Mouse (Mus musculus): Measurements from ENCODE around the gene Ccdc9b.

Ccdc9b gene

DNA sequence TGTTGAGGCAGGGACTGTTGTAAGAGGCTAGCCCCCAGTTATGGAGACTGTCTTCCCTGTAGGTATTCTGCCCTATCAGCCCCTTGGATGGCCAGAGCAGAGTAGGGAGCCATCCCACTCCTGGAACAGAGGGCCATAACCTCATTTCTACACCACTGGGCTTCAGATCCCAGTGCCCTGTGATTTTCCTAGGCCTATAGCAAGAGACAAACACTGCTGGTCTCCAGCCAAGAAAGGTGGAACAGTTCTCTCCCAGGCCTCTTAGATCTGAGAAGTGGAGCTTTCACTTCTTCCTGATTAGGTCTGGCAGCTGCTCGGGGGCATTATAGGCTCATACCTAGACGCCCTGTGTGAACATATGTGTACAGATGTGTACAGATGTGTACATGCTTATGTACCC lies 13.8 kb upstream of the Ccdc9b start:
- 79% methylated on average over 2 of the region's 2 CpGs for WGBS

DNA sequence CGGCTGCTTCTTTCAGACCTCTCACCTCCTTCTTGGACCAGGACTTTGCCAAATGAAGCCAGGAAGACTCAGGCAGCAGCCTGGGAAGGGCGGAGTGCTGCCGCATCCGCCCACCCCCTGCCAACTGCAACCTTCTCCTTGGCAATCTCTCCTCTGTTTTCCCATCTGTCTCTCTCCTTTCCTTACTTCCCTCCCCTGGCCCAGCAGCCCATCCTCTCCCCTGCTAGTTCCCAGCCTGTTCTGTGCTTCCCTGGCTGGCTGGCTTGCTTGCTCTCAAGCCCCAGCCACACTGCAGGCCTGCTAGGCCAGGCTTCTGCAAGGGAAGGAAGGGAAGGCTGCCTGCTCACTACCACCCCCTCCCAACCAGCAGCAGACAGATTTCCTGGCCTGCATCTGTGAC lies 13.4 kb upstream of the Ccdc9b start:
- 28% methylated on average over 4 of the region's 4 CpGs for WGBS

DNA sequence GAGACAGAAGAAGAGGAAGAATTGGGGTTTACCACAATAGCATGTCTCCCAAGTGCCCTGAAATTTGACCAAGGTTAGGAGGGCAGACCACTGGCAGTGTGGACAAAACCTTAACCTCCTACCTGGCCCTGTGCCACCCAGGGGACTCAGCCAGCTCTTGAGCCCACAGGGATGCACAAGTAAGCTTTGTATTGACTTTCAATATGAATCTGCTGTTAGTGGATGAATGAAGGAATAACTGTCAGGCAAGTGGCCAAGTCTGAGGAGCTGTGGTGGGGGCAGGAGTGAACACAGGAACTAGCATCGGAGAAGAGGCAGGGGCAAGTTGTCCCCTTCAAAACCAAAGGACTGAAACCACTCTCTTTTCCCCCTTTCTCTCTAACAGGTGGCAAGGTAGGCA lies 12.9 kb upstream of the Ccdc9b start:
- WGBS = 38% methylated on average over 1 of the region's 1 CpGs

DNA sequence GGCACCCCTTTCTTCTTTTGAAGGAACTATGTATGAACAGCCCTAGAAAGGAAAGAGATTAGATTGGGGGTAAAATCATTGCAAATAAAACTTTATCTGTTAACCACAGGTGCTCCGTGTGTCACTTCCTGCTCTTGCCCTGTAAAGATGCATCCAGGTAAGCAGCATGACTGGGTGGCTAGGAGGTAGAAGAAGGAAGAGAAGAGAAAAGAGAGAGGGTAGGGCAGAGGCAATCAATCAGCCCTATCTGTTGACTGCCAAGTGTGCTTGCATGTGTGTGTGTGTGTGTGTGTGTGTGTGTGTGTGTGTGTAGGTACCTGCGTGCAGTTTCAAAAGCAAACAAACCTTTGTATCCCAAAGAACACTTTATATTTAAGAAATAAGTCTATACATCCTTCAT lies 12.1 kb upstream of the Ccdc9b start:
- WGBS = 96% methylated on average over 2 of the region's 2 CpGs

DNA sequence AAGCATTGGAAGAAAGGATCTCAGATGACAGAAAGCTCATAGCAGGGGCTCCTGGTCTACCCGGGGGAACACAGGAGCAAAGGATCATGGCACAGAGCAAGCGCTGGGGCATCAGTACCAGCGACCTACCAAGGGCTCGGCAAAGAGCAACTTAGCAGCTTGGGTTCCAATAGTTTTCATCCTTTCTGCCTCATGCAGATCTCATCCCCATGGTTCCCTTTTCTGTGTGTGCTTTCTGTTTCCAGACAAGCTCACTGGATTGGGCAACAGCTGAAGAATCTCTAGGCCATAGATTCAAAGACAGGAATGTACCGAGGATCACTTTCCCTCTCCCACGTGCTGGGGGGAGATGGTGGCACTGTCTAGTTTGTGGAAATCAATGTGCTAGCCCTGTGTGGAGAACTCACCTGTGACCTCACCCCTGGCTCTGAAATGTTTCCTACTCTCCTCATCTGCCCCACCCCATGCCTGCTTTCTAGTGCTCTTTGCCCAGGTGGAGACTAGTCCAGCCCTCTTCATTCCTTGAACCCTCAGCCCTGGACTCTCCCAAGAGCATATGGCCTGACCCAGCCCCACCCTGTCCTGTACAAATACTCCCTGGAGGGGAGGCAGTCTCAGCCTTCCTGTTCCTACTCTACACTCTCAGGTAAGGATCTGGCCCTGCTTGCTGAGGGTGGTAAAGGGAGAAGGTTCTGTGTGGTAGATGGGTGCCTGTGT lies 9.9 kb upstream of the Ccdc9b start, which contains the start of gene Phgr1:
Gene Phgr1 (plus strand): TSS at position 612 of the 717 bp plus-strand sequence.
- 84% methylated on average over 6 of the region's 6 CpGs for WGBS

DNA sequence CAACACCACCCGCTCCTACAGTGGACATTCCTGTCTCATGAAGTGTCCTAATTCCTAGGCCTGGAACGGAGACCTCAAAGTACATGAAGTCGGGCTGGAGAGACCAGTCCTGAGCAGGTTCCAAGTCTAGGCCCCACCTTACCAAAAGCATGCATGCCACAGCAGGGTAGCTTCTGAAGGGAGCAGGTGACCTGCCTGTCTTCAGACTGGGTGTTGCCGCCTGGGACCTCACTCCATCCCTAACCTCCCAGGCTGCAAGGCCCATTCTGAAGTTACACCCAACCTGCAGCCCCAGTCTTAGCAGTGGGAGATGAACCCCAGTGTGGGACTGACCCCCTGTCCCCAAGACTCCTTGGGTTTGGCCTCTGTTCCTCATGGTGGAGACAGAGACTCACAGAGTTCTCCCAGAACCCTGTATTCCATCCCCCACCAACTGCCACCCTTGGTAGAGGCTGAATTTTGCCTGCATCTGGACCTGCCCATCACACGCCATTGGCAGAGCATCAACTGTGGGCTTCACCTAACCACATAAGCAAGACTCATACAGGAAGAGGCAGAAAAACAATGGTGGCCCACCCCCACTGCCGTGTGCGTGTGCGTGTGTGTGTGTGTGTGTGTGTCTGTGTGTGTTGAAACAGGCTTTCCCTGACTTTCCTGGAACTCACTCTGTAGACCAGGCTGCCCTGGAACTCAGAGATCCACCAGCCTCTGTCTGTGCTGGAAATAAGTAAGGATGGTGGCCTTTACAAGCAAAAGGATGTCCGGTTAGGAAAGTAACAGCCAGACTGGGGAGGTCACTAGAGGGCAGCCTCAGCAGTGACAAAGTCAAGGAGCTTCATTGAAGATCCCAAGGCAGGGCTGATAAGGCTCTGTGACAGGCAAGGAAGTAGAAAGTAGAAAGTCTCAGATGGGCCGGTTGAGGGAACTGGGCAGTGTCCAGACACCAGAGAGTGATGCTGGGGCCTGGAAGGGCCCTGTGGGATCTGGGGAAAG lies 3.9 kb upstream of the Ccdc9b start:
- 85% methylated on average over 10 of the region's 10 CpGs for WGBS

DNA sequence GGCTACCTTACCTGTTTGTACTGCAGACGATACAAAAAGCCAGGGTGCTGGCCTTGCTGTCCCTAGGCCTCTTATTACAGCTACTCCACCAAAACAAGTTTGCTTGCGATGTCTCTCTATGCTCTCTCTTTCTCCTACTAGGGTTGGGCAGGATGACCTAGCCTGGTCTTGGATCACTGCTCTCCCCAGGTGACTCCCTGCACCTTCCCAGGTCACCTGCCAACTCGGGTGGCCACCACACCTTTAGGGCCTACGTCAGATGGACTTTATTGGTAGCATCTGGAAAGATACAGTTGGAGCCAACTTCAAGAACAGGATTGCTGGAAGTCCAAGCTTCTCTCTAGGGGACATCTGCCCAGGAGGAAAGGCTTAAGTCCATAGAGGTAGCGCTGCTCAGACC lies 2.4 kb upstream of the Ccdc9b start:
- 90% methylated on average over 5 of the region's 5 CpGs for WGBS

DNA sequence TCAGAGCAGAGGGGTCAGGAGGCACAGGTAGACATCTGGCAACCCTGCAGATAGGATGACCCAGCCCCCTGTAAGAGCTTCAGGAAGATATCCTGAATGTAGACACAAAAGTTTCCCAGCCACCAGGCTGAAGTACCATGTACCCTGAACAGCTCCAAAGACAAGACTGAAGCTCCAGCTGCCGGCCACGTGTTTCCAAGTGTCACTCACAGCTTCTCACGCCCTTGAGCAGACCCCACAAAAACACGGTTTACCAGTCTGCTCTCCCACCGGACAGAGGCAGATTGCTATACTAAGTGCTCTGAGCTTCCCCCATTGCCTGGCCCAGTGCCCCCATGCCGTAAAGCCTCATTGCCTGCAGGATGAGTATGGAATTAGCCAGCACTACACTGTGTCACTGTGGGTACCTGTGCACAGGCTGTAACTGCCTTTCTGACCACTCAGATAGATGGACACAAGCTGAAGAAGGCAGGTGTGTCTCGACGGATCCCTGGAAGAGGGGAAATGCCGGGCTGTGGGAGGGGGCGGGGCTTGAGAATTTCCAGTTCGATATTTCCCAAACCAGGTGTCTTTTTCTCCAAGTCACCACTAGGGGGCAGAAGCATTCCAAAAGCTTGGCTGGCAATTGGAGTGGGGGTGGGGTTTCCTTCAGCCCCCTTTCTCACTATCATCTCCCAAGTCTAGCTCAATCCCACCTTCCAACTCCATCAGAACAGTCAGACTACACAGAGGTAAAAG lies 1.8 kb upstream of the Ccdc9b start:
- WGBS = 22% methylated on average over 11 of the region's 11 CpGs

DNA sequence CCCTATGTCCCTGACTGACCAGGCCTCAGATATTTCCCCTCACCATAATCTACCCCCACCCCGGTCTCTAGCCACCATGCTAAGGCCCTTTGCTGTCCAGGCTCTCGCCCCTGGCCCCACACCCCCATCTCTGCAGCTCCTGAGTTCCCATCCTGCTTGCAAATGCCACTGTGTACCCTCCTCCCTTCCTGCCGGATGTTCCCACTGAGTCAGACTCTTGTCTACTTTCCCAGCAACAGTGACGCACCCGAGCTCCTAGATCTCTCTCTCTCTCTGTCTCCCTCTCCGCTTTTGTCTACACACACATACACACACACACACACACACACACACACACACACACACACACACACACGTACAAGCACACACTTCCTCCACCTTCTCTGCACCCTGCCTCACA lies 1.0 kb upstream of the Ccdc9b start:
- 43% methylated on average over 7 of the region's 7 CpGs for WGBS

DNA sequence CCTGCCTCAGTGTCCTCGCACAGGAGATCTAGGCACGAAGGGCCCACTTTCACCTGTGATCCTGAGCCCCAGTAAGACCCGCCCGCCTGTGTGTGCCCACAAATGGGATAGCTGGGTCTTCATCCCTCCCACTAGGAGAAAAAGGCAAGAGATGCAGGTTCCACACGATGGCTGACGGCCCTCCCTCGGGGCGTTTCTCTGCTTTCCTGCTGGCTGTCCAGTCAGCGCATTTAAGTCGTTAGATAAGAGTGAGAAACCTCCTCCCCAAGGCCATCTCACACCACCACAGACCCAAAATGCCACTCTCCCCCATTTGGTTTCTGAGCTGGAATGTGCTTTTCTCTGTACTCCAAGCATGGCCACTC lies 305 bp upstream of the Ccdc9b start:
- 32% methylated on average over 10 of the region's 10 CpGs for WGBS

DNA sequence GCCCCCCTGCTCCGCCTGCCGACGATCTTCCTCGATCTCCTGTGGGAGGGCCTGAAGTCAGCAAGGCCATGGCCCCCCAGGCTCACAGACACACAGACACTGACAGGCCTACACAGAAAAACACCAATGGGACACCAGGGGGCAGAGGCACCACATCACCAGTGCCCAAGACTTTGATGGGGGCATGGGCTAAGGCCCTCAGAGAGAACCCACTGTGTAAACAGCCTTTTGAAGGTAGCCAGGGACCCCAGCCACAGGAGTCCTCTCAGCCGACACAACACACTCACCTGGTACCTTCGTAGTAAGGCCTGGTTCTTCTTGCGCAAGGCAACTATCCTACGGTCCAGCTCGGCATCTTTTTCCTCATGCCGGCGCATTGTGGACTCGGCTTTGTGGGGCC lies 1.1 kb downstream of the Ccdc9b start:
- WGBS = 85% methylated on average over 12 of the region's 12 CpGs

DNA sequence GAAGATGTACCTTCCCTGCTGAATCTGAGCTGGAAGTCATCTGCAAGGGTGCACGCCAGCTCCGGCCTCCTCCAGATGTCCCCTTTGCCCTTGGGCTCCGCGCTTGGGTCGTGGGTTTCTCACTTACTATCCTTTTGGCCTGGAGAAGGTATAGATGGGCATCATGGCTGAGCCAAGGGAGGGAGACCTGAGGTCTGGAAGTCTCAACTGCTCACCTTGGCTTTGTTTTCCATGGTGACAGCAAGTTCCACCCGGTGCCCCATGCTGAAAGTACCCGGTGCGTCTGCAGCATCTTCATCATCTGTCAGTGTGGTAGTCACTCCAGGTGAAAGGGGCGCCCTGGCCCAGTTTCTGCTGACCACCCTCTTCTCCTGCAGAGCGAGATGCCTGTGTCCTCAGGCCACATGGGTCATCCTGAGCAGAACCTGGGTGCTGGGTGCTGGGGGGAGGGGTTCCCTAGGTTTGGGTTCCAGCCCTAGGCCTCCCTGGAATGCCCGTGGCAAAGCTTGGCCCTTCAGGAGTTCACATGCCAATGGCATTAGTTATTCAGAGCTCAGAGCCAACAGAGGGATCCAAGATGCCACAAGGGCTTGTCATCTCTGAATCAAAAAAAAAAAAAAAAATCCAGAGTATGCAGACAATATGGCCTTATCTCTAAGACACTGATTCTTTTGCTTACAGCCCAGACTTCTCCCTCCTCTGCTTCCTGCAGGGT lies 2.0 kb downstream of the Ccdc9b start:
- 90% methylated on average over 11 of the region's 11 CpGs for WGBS

DNA sequence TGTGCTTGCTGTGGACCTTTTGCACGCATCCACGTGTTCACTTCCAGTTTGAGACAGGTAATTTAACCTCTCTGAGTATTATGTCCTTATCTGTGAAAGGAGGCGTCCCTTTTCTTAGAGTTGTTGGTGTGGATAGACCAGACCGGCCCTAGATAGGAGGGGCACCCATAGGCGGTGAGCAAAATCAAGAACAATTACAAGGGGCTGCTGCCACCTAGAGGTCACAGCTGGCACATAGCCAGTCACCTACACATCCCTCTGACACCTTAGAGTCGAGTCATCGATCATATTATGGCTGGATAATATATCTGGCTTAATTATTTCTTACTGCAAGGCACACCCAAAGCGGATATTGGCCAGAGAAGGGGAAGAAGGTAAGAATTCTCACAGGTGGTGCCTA lies 2.6 kb downstream of the Ccdc9b start:
- 47% methylated on average over 8 of the region's 8 CpGs for WGBS

DNA sequence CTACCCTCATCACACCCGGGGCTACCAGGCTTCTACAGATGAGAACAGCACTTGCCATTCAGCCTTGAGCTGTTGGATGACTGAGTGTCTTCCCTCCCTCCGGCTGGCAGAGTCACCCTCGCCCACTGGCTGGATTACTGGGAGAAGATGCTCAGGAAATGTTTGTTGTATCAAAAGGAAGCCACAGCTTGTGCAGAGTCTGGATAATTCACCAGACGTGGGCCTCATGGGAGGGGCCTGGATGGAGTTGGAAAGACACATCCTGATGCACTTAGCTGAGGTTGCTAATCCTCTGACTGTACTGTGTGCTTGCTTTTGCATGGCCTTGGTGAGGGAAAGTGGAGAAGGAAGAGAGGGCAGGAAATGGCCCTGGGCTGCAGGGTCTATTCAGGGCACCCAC lies 6.4 kb downstream of the Ccdc9b start:
- 64% methylated on average over 4 of the region's 4 CpGs for WGBS

DNA sequence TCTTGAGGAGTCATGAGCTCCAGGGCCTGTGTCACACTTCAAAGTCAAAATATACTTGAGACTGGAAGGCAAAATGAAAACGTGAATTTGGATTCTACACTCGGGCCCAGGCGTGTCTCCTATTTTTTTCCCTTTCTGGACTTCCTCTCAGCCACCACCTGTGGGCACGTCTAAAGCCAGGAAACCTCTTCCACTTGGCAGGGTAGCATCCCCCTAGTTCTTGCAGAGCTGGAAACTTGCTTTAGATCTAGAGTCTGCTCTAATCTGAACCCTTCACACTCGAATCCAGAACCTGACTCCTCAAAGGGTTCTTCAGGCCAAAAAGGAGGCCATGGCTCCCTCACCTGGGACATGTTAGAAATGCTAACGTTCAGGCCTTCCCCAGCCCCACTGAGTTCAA lies 7.1 kb downstream of the Ccdc9b start:
- 83% methylated on average over 6 of the region's 6 CpGs for WGBS

DNA sequence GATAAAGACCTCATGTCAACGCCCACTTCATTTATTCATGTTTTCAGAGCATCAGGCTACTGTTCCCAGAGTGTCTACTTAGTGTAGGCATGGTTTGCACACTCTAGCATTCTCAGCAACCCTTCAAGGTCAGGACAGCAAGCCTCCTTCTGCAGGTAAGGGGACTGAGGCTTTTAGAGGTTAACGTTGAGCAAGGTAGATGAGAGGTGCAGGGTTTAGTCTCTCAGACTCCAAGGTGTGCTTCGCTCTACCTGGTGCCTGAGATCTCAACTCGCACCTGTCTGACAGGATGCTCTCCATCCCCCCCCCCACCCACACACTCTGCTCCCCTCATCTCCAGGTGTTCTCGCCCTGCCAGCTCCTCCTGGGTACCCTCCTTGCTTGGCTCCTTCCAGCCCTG lies 8.3 kb downstream of the Ccdc9b start:
- WGBS = 92% methylated on average over 5 of the region's 5 CpGs

DNA sequence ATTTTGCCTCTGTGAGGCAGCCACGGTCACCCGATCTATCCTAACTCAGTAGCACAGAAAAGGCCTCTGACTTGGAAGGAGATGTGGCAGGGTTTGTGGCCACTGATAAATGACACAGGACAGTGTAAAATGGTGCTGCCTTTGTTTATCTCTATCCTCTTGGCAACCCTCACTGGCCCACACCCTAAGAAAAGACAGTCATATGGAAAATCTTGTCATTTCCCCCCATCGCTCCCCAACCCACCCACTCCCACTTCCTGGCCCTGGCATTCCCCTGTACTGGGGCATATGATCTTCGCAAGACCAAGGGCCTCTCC lies 9.7 kb downstream of the Ccdc9b start:
- WGBS = 85% methylated on average over 4 of the region's 4 CpGs

DNA sequence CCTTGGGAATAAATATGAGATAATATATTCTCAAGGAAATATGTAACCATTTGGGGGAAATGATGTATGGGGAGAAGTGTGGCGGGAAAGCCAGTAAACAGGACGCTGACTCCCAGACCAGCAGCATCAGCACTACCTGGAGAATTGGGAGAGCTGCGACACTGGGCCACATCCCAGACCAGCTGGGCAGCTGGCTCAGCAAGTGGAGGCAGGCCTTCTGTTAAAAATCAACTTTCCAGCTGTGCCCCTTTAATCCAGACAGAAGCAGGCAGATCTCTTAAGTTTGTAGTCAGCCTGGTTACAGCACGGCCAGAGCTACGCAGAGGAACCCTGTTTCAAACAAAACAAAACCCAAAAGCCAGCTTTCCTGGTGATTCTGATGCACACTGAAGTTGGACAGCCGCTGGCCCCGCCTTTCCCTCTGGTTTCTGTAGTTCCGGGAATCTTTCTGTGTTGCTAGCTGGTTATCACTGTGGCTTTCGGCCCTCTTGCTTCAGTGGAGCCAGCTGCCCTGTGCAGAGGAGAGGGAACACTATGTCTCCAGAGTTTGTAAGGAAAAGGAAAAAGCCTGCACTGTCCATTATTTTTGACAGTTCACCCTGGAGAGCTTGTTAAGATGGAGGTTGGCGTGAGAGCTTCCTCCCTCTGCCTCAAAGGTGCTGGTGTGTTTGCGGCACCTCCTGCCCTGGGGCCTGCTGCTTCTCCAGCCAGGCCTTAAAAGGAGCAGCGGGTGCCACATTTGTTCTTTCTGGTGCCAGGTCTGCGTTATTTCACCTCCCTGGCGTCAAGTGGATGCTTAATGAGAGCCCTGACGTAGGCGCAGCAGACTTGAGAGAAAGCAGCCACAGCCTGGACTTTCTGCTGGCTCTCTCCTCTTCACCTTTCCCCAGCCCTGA lies 10.3 kb downstream of the Ccdc9b start:
- WGBS = 87% methylated on average over 16 of the region's 16 CpGs

DNA sequence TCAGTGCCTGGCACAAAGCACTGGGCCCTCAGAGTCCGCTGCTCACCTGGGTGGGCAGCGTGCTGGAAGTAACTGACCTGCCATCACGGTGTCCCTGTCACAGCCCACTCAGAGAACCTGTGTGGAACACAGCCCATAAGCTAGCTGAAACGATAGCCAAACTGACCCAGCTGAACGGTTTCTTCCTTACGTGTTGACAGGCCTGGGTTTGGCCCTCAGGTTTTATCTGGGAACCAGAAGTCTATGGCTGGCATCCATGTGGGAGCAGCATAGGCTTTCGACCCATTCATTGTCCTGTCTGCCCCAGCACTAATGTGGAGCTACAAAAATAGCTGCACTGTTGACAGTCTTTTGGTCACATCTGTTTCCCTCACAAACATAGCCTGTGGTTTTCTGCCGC lies 12.0 kb downstream of the Ccdc9b start:
- WGBS = 65% methylated on average over 8 of the region's 8 CpGs

DNA sequence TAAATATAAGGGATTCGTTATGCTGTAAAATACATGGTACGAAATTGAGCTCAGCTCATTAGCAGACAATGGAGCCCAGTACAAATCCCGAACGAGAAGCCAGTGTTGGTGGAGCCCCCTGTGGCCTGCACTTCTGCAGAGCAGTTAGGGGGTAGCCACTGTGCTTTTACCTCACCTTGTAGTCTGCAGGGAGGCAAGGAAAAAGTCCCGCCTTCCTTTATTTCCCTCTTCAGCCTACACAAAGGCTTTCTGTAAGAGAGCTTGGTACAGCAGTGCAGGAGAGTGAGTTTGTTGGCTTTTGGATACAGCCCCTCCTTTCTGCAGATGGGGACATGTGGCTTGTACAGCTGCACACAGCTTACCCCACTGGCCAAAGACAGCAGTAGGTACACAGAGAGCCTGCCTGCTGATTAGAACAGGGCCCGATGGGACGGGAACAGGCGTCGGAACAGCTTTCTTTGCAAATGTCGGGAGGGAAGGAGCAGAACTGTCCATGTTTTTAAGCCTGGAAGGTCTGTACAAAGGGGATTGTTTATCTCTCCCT lies 13.0 kb downstream of the Ccdc9b start:
- WGBS = 59% methylated on average over 10 of the region's 10 CpGs

All from cerebral cortex, adult 2 months (tissue).